Mouse (Mus musculus): ENCODE measurements around the gene Asns. TPM values are rescaled to one million over a fixed set of nuclear protein-coding genes. Genes with fewer than 3 reads are reported as not detected.

Asns gene
- polyA plus RNA-seq, 1 experiment, result 28.9 TPM

DNA sequence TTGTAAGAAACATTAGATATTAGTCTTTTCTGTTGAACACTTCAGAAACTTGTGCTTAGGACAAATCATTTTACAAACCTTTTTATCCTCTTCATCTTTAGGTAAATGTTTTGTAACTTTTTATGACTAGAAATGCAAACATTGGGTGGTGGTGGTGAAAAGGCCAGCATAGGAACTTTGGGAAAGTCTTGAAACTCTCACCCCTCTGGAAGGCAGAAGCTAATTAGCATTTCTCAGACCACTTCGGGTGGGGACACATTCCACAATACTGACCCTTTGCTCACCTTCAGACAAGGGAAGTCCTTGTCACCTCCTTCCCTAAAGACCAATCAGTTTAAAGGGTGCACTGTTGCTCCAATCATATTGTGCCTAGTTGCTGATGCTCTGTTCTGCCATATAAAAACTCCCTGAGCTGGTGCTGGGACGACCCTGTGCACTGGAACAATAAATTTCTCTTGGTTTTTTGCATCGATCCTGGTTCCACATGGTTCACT lies 18.8 kb upstream of the Asns start:
- TF ChIP-seq GATA1 (IDR thresholded peaks at IDR 0.05; ENCODE audit: borderline replicate concordance, low read length) (no peak), FLI1 (IDR thresholded peaks at IDR 0.05; ENCODE audit: low read length) (no peak)
- Histone ChIP-seq H3K9me3 (no peaks in the 10 kb centered on the region), H3K4me1 (peaks cover 2% of the 10 kb centered on the region), H3K4me3 (replicated peaks) (no peak overlapping the region), H3K27me3 (replicated peaks) (no peaks in the 10 kb centered on the region), H3K36me3 (replicated peaks; ENCODE audit: low read length) (no peaks in the 10 kb centered on the region)

DNA sequence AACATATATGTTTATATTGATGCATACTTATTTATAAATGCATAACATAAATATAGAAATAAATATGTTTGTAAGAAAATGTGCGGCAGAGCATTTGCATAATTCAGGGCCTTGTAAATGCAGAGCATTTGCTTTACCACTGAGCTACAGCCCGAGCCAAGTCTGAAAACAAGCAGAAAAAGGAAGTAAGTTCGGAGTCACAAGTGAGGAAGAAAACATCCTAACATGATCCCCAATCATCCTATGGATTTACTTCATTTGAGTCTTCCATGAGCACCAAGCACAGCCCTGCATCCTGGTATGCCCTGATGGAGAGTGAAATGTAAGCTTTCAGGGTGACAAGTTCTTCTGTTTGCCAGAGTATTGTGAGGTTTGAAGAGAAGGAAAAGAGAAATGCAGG lies 15.2 kb upstream of the Asns start:
- Histone ChIP-seq H3K4me1 (peaks cover 7% of the 10 kb centered on the region), H3K4me3 (replicated peaks) (no peak overlapping the region), H3K9me3 (no peaks in the 10 kb centered on the region), H3K36me3 (replicated peaks; ENCODE audit: low read length) (no peaks in the 10 kb centered on the region), H3K27me3 (replicated peaks) (no peaks in the 10 kb centered on the region)
- TF ChIP-seq FLI1 (IDR thresholded peaks at IDR 0.05; ENCODE audit: low read length), result no peak
- no peak for TF ChIP-seq GATA1 (IDR thresholded peaks at IDR 0.05; ENCODE audit: borderline replicate concordance, low read length)

DNA sequence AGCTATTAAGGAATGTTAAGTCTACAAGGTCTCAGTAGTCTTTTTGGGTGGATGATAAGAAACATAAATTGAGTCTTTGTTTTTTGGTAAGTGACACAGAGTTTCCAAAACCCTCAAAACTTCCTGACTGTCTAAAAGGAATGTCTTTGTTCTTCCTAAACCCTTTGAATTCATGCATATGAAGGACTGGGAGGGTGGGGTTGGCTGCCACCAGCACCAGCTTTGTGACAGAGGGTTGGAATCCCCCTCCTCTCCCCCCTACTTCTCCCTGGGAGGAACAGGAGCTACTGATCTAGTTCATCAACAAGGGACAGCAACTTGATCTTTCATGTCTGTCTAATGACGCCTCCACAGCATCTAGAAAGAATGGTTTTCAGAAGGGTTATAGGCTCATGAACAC lies 13.7 kb upstream of the Asns start:
- Histone ChIP-seq H3K36me3 (replicated peaks; ENCODE audit: low read length) (no peaks in the 10 kb centered on the region), H3K9me3 (no peaks in the 10 kb centered on the region), H3K27me3 (replicated peaks) (no peaks in the 10 kb centered on the region), H3K4me3 (replicated peaks) (no peak overlapping the region), H3K4me1 (peaks cover 7% of the 10 kb centered on the region)
- no peak for TF ChIP-seq FLI1 (IDR thresholded peaks at IDR 0.05; ENCODE audit: low read length)
- TF ChIP-seq GATA1 (IDR thresholded peaks at IDR 0.05; ENCODE audit: borderline replicate concordance, low read length), result no peak

DNA sequence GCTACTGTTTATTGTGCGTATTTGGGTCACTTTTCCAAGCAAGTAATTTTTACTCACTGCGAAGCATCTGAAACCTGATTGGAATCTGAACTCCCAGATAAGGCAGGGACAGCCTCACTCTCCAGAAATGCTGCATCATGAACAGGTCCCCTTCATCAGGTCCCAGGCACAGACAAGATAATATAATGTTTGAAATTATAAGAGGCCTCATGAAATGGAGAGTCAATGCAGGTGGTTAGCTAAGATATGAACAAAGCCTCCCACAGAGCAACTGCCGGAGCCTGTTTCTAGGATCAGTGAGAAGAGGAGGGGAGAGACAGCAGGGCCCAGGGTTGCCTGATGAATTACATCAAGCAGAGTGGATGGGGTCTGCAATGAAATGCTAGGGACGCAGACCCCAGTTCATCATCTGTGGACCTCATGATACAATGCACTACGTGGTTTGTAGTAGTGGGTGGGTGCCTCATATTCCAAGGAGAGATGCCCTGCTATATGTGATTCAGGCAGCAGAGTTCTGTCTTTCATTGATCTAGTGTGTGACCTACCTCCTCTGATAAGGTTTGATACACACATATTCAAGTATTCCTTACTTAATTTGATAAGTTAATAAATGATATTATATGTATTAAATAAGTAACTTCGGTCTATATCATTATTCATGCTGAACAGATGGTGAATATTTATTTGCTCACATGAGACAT lies 5.1 kb upstream of the Asns start:
- no peak overlapping the region for H3K4me3 ChIP-seq (replicated peaks)
- peaks cover 18% of the 10 kb centered on the region for H3K4me1 ChIP-seq
- H3K27me3 ChIP-seq (replicated peaks), result peaks cover 2% of the 10 kb centered on the region
- no peaks in the 10 kb centered on the region for H3K9me3 ChIP-seq
- TF ChIP-seq FLI1 (IDR thresholded peaks at IDR 0.05; ENCODE audit: low read length), result no peak
- TF ChIP-seq GATA1 (IDR thresholded peaks at IDR 0.05; ENCODE audit: borderline replicate concordance, low read length), result no peak
- no peaks in the 10 kb centered on the region for H3K36me3 ChIP-seq (replicated peaks; ENCODE audit: low read length)

DNA sequence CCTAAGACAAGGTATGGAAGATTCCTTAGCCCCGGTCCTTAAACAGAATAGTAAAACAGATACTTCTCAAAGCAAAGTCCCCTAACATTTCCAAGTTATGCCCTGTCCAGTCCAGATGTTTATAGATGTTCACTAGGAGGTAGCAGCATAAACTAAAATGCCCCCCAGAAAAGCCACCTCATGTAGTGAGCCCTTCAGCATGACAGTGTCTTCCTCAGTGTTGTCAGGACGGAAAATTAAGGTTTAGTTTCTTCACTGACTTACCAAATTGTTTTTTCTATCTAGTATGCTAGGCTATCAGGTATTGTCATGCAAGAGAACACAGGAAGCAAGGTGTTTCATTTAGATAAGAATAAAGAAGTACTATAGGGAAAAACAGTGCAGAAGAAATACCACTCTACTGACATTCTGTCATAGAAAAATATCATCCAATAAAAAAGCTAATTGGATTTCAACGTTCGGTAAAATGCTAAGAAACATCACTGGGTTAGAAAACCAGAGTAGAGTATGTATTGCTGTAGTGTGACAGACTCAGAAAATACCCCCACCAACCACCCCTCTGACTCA lies 4.1 kb upstream of the Asns start:
- Histone ChIP-seq H3K4me1 (peaks cover 27% of the 10 kb centered on the region), H3K4me3 (replicated peaks) (no peak overlapping the region), H3K36me3 (replicated peaks; ENCODE audit: low read length) (no peaks in the 10 kb centered on the region), H3K27me3 (replicated peaks) (peaks cover 4% of the 10 kb centered on the region), H3K9me3 (no peaks in the 10 kb centered on the region)
- no peak for TF ChIP-seq GATA1 (IDR thresholded peaks at IDR 0.05; ENCODE audit: borderline replicate concordance, low read length)

DNA sequence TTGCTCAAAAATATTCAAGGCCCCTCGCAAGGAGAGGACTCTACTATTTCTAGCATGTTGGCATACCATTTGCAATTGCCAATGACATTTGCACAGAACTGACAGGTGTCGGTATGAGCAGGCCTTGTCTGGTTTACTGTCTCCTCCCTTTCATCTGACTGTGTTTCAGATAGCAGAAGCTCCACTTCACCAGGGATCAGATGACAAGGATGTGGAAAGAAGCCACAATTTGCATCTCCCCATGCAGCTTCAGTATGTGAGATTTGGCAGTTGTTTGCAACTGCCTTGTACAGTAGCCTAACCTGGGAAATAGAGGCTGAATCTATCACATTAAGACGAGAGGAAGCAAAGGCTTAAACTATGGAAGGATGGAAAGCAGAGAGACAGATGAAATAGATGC lies 3.6 kb upstream of the Asns start:
- no peaks in the 10 kb centered on the region for H3K36me3 ChIP-seq (replicated peaks; ENCODE audit: low read length)
- no peak overlapping the region for H3K4me3 ChIP-seq (replicated peaks)
- H3K4me1 ChIP-seq, result peaks cover 32% of the 10 kb centered on the region
- H3K9me3 ChIP-seq, result no peaks in the 10 kb centered on the region
- H3K27me3 ChIP-seq (replicated peaks), result peaks cover 4% of the 10 kb centered on the region
- TF ChIP-seq FLI1 (IDR thresholded peaks at IDR 0.05; ENCODE audit: low read length) (no peak), GATA1 (IDR thresholded peaks at IDR 0.05; ENCODE audit: borderline replicate concordance, low read length) (no peak)

DNA sequence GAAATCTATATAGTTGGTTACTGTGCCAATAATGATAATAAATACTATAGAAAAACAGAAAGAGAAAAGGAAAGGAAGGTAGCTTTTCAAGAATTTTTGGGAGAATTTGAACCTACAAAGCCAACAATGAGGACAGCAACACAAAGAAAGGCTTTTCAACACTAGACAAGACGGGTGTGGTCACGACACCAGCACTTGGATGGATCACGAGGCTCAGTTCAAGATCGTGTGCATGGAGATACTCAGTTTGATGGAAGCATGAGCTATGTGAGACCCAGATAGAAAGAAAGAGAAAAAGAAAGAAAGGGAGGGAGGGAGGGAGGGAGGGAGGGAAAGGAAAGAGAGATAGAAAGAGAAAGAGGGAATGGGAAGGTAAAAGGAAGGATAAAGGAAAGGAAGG lies 2.8 kb upstream of the Asns start:
- H3K27me3 ChIP-seq (replicated peaks), result peaks cover 4% of the 10 kb centered on the region
- H3K9me3 ChIP-seq, result no peaks in the 10 kb centered on the region
- TF ChIP-seq GATA1 (IDR thresholded peaks at IDR 0.05; ENCODE audit: borderline replicate concordance, low read length) (no peak), FLI1 (IDR thresholded peaks at IDR 0.05; ENCODE audit: low read length) (no peak)
- H3K4me1 ChIP-seq, result peaks cover 40% of the 10 kb centered on the region
- H3K4me3 ChIP-seq (replicated peaks), result no peak overlapping the region
- H3K36me3 ChIP-seq (replicated peaks; ENCODE audit: low read length), result no peaks in the 10 kb centered on the region

DNA sequence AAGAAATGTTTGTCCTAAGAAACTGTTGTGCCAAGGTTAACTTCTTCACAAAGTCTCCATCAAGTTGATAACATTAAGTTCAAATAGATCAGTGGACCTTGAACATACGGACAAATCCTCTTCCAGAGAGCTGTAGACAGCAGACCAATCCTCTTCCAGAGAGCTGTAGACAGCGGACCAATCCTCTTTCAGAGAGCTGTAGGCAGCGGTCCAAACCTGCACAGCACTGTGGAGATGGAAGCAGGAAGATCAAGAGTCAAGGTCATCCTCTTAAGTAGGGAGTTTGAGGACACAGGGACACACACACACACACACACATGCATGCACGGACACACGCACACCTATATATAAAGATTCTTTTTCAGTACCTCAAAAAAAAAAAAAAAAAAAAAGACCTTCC lies 612 bp upstream of the Asns start:
- peaks cover 62% of the 10 kb centered on the region for H3K4me1 ChIP-seq
- peaks cover 4% of the 10 kb centered on the region for H3K27me3 ChIP-seq (replicated peaks)
- H3K9me3 ChIP-seq, result no peaks in the 10 kb centered on the region
- H3K4me3 ChIP-seq (replicated peaks), result no peak overlapping the region
- TF ChIP-seq GATA1 (IDR thresholded peaks at IDR 0.05; ENCODE audit: borderline replicate concordance, low read length) (no peak), FLI1 (IDR thresholded peaks at IDR 0.05; ENCODE audit: low read length) (no peak)
- peaks cover 19% of the 10 kb centered on the region for H3K36me3 ChIP-seq (replicated peaks; ENCODE audit: low read length)

DNA sequence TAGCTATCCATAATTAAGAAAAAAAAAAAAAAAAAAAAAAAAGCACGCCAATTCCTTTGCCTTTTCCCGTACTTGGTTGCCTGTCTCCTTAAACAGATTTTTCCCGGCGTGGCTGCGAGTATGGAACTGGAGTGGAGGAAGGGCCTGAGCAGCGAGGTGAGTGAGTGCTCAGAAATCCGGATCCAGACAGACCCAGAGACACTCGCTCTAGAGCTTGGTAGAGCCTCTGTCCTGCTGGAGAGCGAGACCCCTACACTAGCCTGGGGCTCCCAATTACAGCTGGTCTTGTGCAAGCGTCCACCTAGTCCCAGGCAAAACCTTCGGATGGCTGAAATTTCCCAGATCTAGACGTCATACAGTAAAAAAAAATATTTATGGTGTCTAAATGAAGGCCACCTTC lies 603 bp downstream of the Asns start:
- Histone ChIP-seq H3K4me1 (peaks cover 64% of the 10 kb centered on the region), H3K36me3 (replicated peaks; ENCODE audit: low read length) (peaks cover 25% of the 10 kb centered on the region)
- no peak for TF ChIP-seq GATA1 (IDR thresholded peaks at IDR 0.05; ENCODE audit: borderline replicate concordance, low read length)
- TF ChIP-seq FLI1 (IDR thresholded peaks at IDR 0.05; ENCODE audit: low read length), result no peak

DNA sequence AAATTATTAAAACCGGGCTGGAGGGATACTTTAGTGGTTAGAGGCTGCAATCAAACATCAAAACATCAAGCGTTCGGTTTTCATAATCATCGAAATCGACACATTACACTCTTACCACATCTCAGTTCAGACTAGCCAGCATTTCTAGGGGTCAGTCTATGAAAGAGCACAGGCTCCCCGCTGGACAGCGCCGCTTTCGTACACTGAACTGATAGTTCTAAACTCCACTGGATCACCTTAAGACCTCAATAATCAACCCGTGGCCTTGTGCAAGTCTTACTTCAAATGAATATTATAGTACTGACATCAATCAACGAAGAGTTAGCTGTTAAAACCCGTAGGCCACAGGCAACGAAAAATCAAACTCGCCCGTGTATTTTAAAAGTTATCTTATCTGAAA lies 1.0 kb downstream of the Asns start:
- no peak for TF ChIP-seq GATA1 (IDR thresholded peaks at IDR 0.05; ENCODE audit: borderline replicate concordance, low read length)
- no peak for TF ChIP-seq FLI1 (IDR thresholded peaks at IDR 0.05; ENCODE audit: low read length)
- H3K36me3 ChIP-seq (replicated peaks; ENCODE audit: low read length), result peaks cover 29% of the 10 kb centered on the region
- H3K9me3 ChIP-seq, result no peaks in the 10 kb centered on the region
- H3K4me1 ChIP-seq, result peaks cover 63% of the 10 kb centered on the region
- peaks cover 4% of the 10 kb centered on the region for H3K27me3 ChIP-seq (replicated peaks)
- H3K4me3 ChIP-seq (replicated peaks), result peak overlapping the region; percentile 94

More for the DNA sequence above, 603 bp downstream of the Asns start:
- Histone ChIP-seq H3K9me3 (no peaks in the 10 kb centered on the region), H3K27me3 (replicated peaks) (peaks cover 4% of the 10 kb centered on the region), H3K4me3 (replicated peaks) (peak overlapping the region; percentile 94)

All from megakaryocyte, embryonic 14.5 days (primary cell).